Mouse (Mus musculus): ENCODE results near the gene Faf1. TPM values are rescaled to one million over a fixed set of nuclear protein-coding genes. Genes with fewer than 3 reads are reported as not detected.

The Faf1 gene
- total RNA-seq, 2 experiments from 2014 or later, result 68.3 to 105 TPM

GRCm38 (mm10) chr4:109884333-109884732, 207.9 kb downstream of the Faf1 start:
- ATAC-seq (replicated peaks; ENCODE audit: low FRiP score, poor library complexity, severe bottlenecking), result no peak

DNA sequence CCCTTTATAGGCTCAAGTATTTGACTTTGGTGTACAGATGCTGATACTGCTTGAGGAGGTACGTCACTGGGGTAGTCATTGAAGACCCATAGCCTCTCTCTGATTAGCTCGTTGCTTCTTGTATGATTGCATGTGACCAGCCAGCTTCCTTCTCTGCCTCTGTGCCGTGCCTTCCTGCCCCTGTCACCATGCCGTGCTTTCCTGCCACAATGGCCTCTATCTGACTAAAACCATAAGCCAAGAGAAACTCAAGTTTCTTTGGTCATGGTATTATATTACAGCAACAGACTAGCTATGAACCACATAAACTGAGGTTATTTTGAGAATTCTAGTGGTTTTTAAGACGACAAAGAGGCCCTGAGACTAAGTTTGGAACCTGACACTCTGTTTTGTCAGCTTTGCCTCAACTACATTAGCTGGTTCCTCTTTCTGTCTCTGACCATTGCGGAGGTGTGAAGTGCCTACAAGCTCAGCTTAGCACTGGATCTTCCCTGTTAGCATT, 211.5 kb downstream of the Faf1 start:
- no peak for ATAC-seq (replicated peaks; ENCODE audit: low FRiP score, poor library complexity, severe bottlenecking)

GRCm38 (mm10) chr4:109897810-109898566, 221.6 kb downstream of the Faf1 start:
- peak; percentile 49; the same call in 1 of the 2 replicates for ATAC-seq (replicated peaks; ENCODE audit: low FRiP score, poor library complexity, severe bottlenecking)

DNA sequence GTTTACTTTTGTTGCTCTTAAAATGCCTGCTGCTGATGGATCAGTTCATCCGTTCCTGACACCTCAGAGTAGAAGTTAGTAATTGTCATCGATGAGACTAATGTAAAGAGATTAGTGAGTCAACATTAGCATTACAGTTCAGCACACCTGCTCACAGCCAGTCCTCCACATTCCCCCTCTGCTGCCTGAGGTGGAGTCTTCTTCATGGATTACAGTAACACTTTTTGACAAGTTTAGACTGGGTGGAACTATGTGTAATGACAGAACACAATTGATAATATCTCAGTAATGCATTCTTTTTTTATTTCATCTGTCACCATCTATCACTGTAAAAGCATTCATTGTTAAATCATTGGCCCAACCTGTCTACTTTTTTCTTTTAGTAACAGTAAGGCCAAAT, 224.7 kb downstream of the Faf1 start:
- no peak for ATAC-seq (replicated peaks; ENCODE audit: low FRiP score, poor library complexity, severe bottlenecking)

DNA sequence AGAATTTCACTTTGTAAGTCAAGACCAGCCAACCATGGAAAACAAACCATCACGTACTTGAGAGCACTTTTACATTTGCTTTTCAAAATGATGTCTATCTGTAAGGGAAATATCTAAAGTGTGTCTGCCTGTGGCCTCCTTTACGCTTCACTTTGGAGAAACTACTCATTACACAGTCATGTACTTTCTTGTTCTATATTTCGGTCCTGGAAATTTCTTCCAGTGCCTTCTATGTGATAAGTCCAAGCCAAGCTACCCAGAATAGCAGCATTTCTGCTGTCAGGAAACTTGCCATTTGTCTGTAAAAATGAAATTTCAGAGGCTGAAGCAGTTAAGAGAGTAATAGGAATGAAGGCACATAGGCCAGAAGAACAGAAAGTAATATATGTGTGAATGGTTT, 228.1 kb downstream of the Faf1 start:
- ATAC-seq (replicated peaks; ENCODE audit: low FRiP score, poor library complexity, severe bottlenecking), result no peak

- no peak for ATAC-seq (replicated peaks; ENCODE audit: low FRiP score, poor library complexity, severe bottlenecking)
Observed at GRCm38 (mm10) chr4:109929058-109929457, 252.7 kb downstream of the Faf1 start.

- no peak for ATAC-seq (replicated peaks; ENCODE audit: low FRiP score, poor library complexity, severe bottlenecking)
Observed at GRCm38 (mm10) chr4:109930445-109930844, 254.1 kb downstream of the Faf1 start.

DNA sequence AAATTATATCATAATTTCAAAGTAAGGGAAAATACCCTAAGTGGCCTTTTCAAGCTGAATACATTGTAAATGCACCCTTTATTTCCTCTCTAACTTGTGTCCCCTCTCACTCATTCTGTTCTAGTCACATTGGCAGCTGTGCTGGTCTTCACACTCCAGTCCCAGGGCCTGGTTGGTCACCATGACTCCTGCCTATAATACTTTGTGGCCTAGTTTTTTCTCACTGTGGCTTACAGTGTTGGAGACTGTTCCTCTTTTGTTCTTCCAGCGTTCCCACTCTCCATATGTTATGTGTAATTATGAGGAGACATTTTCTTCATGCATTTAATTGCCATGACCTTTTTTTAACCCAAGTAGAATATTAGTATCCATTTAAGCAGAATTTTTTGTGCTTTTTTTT, 254.5 kb downstream of the Faf1 start:
- no peak for ATAC-seq (replicated peaks; ENCODE audit: low FRiP score, poor library complexity, severe bottlenecking)

DNA sequence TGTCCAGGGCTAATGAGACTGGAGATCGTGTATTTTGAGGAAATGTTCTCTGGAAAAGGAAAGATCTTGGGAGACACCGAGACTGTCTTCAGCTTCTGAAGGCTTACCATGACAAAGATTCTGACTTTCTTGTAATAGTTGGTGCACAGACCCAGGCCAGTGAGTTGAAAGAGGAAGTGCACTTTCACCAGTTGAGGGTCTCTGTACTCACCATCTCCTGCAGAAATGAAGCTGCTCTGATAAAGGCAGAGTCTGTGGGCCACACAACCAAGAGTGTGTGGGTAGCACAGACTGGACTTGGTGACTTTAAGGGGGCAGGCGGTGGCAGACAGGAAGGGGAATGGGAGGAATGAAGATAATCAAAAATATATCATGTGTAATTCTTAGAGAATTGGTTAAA, 260.2 kb downstream of the Faf1 start:
- no peak for ATAC-seq (replicated peaks; ENCODE audit: low FRiP score, poor library complexity, severe bottlenecking)

GRCm38 (mm10) chr4:109939291-109939690, 262.9 kb downstream of the Faf1 start:
- ATAC-seq (replicated peaks; ENCODE audit: low FRiP score, poor library complexity, severe bottlenecking), result no peak

- ATAC-seq (replicated peaks; ENCODE audit: low FRiP score, poor library complexity, severe bottlenecking), result no peak
Observed at GRCm38 (mm10) chr4:109945554-109945953, 269.2 kb downstream of the Faf1 start.

GRCm38 (mm10) chr4:109949307-109949706, 272.9 kb downstream of the Faf1 start:
- ATAC-seq (replicated peaks; ENCODE audit: low FRiP score, poor library complexity, severe bottlenecking), result no peak

DNA sequence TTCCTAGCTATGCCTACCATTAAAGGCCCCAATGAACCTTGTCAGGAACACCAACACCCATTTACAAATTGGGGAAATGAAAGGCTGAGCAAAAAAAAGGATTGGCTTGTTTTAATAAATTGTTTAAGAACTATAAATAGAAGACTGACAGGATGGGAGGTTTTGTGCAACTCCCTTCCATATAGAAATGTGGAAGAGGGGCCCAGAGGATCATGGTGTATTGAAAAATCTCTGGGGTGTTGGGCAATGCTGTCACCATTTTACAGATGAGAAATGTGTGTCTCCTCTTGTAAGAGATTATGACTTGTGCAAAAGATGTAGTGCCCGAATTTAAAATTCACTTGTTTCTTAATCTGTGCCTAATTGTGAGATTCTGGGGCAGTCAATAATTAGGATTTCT, 277.1 kb downstream of the Faf1 start:
- no peak for ATAC-seq (replicated peaks; ENCODE audit: low FRiP score, poor library complexity, severe bottlenecking)

- no peak for ATAC-seq (replicated peaks; ENCODE audit: low FRiP score, poor library complexity, severe bottlenecking)
Observed at GRCm38 (mm10) chr4:109960201-109960935, 284.0 kb downstream of the Faf1 start.

DNA sequence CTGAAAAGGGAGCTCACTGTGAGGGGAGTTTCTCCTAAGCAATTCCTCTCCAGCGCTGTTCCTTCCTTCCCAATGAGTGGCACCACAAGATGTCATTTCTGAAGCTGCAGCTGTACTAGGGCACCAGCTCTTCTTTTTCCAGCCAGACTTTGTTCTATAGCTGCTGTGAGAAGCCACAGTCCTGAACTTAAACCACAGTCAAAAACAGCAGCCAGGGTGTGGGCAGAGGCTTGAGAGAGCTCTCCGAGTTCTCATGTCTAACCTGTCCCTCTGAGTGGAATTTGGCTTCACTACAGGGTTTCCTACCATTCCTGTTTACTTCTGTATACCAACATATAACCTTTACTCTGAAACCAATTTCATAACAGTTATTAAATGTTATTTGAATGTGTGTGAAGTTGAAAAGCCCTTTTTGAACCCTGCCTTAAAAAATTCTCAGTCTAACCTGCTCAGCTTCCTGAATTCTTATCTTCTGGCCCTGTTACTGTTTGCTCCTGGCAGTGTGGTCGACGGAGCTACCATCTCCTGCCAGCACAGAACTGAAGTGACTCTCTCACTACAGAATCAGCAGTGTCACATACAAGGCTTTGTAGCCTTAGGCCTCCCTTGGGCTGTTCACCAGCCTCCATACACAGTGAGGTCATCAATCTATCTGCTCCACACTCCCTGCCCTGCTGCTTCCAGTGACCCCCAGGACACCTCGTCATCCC, 287.3 kb downstream of the Faf1 start:
- no peak for ATAC-seq (replicated peaks; ENCODE audit: low FRiP score, poor library complexity, severe bottlenecking)

GRCm38 (mm10) chr4:109969561-109969960, 293.2 kb downstream of the Faf1 start:
- ATAC-seq (replicated peaks; ENCODE audit: low FRiP score, poor library complexity, severe bottlenecking), result no peak

DNA sequence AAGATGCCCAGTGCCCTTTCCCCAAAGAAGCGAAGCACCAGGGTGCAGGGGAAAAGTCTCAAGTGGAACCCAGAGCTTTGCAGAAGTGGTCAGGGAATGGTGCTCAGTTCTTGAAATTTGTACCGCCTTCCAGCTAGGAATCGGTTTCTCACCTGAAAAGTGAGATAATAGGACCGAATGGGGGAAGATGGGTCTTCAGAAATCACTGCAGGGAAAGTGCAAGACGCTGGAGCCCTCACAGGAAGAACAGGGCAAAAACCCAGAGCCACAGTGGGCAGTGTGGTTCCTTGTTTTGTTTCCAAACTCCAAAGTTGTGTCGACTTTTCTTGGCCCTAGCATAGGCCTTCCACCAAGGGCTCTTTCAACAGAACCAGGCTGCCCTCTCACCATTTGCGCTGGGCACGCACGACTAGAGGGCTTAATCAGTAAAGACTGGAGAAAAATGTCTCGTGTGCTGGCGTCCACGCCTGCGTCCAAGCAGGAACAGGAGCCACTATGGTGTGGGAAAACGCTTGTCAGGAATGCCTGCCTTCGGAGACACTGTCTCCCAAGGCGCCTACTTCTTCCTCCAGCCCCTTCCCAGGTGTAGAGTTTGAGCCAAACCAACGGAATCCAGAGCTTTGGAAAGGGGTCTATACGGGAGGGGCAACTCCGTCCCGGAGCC, 297.7 kb downstream of the Faf1 start:
- no peak for ATAC-seq (replicated peaks; ENCODE audit: low FRiP score, poor library complexity, severe bottlenecking)

GRCm38 (mm10) chr4:109974655-109975380, 298.4 kb downstream of the Faf1 start:
- ATAC-seq (replicated peaks; ENCODE audit: low FRiP score, poor library complexity, severe bottlenecking), result no peak
